Mouse (Mus musculus) stomach, embryonic 15.5 days (tissue): ENCODE measurements at regions not wholly inside any gene's neighbourhood (a gene's known extent, or its start where the extent isn't known, plus 50 kb on each side); places are given as distances from the start of the nearest gene placed in this dataset.

ENCODE experiments used
- ATAC-seq: fragments of 200-750 bp; cut with Nextera tagmentation; 2 replicates; pipeline ENCODE4 v1.8.0; 2017; ENCODE audit warnings: low read depth, moderate number of reproducible peaks, moderate TSS enrichment; ENCODE audit not compliant: insufficient read depth, low FRiP score
- H3K27ac ChIP-seq: fragments of 300-500 bp; sonication (generic); 2 replicates; pipeline ENCODE4 v1.5.1; 2015; ENCODE audit warnings: mild to moderate bottlenecking, inconsistent platforms
- H3K27me3 ChIP-seq: fragments of 300-500 bp; sonication (generic); replicated peaks from 2 replicates; pipeline ENCODE4 v1.6.1; 2015; ENCODE audit warnings: inconsistent platforms
- H3K36me3 ChIP-seq: fragments of 300-500 bp; sonication (generic); 2 replicates; pipeline ENCODE4 v1.6.1; 2015; ENCODE audit warnings: inconsistent platforms
- H3K4me1 ChIP-seq: fragments of 300-500 bp; sonication (generic); 2 replicates; pipeline ENCODE4 v1.6.1; 2015; ENCODE audit warnings: inconsistent platforms
- H3K4me2 ChIP-seq: fragments of 300-500 bp; sonication (generic); 2 replicates; pipeline ENCODE4 v1.6.1; 2015; ENCODE audit warnings: mild to moderate bottlenecking, inconsistent platforms
- H3K4me3 ChIP-seq: fragments of 300-500 bp; sonication (generic); replicated peaks from 2 replicates; pipeline ENCODE4 v1.5.1; 2015; ENCODE audit warnings: inconsistent platforms
- H3K9ac ChIP-seq: fragments of 300-500 bp; sonication (generic); 2 replicates; pipeline ENCODE4 v1.6.1; 2015; ENCODE audit warnings: inconsistent platforms
- H3K9me3 ChIP-seq: fragments of 300-500 bp; sonication (generic); 2 replicates; pipeline ENCODE4 v1.6.1; 2016; ENCODE audit warnings: inconsistent platforms
- WGBS: fragments of 180-500 bp; shearing (Covaris S2); methylation state at CpG from one replicate; pipeline ENCODE4 v1.1.7; 2015; 5-methylcytosine and 5-hydroxymethylcytosine counted together

- no peak overlapping the region for H3K27ac ChIP-seq
- no peak for ATAC-seq
- H3K9ac ChIP-seq, result no peak overlapping the region
- H3K4me3 ChIP-seq, result no peak overlapping the region
- H3K36me3 ChIP-seq, result no peaks in the 10 kb centered on the region
- no peaks in the 10 kb centered on the region for H3K9me3 ChIP-seq
- no peaks in the 10 kb centered on the region for H3K4me1 ChIP-seq
- no peak overlapping the region for H3K4me2 ChIP-seq
- no peaks in the 10 kb centered on the region for H3K27me3 ChIP-seq
- 89% methylated on average over 4 of the region's 4 CpGs for WGBS
These were observed 127.9 kb downstream of the Opa1 start for GRCm38 (mm10) chr16:29706996-29707395.

- H3K4me1 ChIP-seq, result no peaks in the 10 kb centered on the region
- H3K27me3 ChIP-seq, result no peaks in the 10 kb centered on the region
- H3K27ac ChIP-seq, result no peak overlapping the region
- ATAC-seq, result no peak
- H3K4me3 ChIP-seq, result no peak overlapping the region
- H3K9ac ChIP-seq, result no peak overlapping the region
- WGBS, result 92% methylated on average over 11 of the region's 11 CpGs
- H3K36me3 ChIP-seq, result no peaks in the 10 kb centered on the region
- H3K4me2 ChIP-seq, result no peak overlapping the region
- H3K9me3 ChIP-seq, result no peaks in the 10 kb centered on the region
These were observed 128.5 kb downstream of the Opa1 start for GRCm38 (mm10) chr16:29707656-29708055.

GRCm38 (mm10) chr16:29709072-29709471 lies 129.9 kb downstream of the Opa1 start:
- Histone ChIP-seq H3K27me3 (no peaks in the 10 kb centered on the region), H3K4me2 (no peak overlapping the region), H3K27ac (no peak overlapping the region), H3K9me3 (no peaks in the 10 kb centered on the region), H3K9ac (no peak overlapping the region), H3K36me3 (no peaks in the 10 kb centered on the region), H3K4me1 (no peaks in the 10 kb centered on the region), H3K4me3 (no peak overlapping the region)
- WGBS, result 45% methylated on average over 4 of the region's 4 CpGs
- no peak for ATAC-seq

GRCm38 (mm10) chr16:29711386-29711785 lies 132.3 kb downstream of the Opa1 start:
- no peaks in the 10 kb centered on the region for H3K36me3 ChIP-seq
- H3K9me3 ChIP-seq, result no peaks in the 10 kb centered on the region
- no peaks in the 10 kb centered on the region for H3K27me3 ChIP-seq
- no peak overlapping the region for H3K27ac ChIP-seq
- no peak for ATAC-seq
- no peak overlapping the region for H3K4me3 ChIP-seq
- no peak overlapping the region for H3K4me2 ChIP-seq
- no peak overlapping the region for H3K9ac ChIP-seq
- no peaks in the 10 kb centered on the region for H3K4me1 ChIP-seq

GRCm38 (mm10) chr16:29711912-29712681 lies 133.0 kb downstream of the Opa1 start:
- Histone ChIP-seq H3K4me1 (no peaks in the 10 kb centered on the region), H3K9ac (no peak overlapping the region), H3K36me3 (no peaks in the 10 kb centered on the region), H3K4me3 (no peak overlapping the region), H3K9me3 (no peaks in the 10 kb centered on the region), H3K4me2 (no peak overlapping the region), H3K27ac (no peak overlapping the region), H3K27me3 (no peaks in the 10 kb centered on the region)
- ATAC-seq, result no peak
- WGBS, result 72% methylated on average over 12 of the region's 12 CpGs

GRCm38 (mm10) chr16:29714612-29715127 lies 135.5 kb downstream of the Opa1 start:
- H3K4me1 ChIP-seq, result no peaks in the 10 kb centered on the region
- no peak for ATAC-seq
- no peaks in the 10 kb centered on the region for H3K36me3 ChIP-seq
- no peak overlapping the region for H3K9ac ChIP-seq
- no peak overlapping the region for H3K4me2 ChIP-seq
- no peaks in the 10 kb centered on the region for H3K9me3 ChIP-seq
- no peaks in the 10 kb centered on the region for H3K27me3 ChIP-seq
- no peak overlapping the region for H3K4me3 ChIP-seq
- H3K27ac ChIP-seq, result no peak overlapping the region
- 43% methylated on average over 10 of the region's 10 CpGs for WGBS

- Histone ChIP-seq H3K27me3 (no peaks in the 10 kb centered on the region), H3K4me3 (no peak overlapping the region), H3K27ac (no peak overlapping the region), H3K4me1 (no peaks in the 10 kb centered on the region), H3K9ac (no peak overlapping the region), H3K4me2 (no peak overlapping the region), H3K9me3 (no peaks in the 10 kb centered on the region), H3K36me3 (no peaks in the 10 kb centered on the region)
- WGBS, result 33% methylated on average over 10 of the region's 10 CpGs
- ATAC-seq, result 0 out of 2 replicates have a peak, but pooled peaks have one; percentile 2
These were observed 139.8 kb downstream of the Opa1 start for GRCm38 (mm10) chr16:29718965-29719364.

- no peak overlapping the region for H3K9ac ChIP-seq
- 69% methylated on average over 23 of the region's 23 CpGs for WGBS
- H3K4me1 ChIP-seq, result no peaks in the 10 kb centered on the region
- ATAC-seq, result no peak
- no peaks in the 10 kb centered on the region for H3K9me3 ChIP-seq
- no peaks in the 10 kb centered on the region for H3K27me3 ChIP-seq
- no peak overlapping the region for H3K4me2 ChIP-seq
- no peaks in the 10 kb centered on the region for H3K36me3 ChIP-seq
- no peak overlapping the region for H3K4me3 ChIP-seq
- no peak overlapping the region for H3K27ac ChIP-seq
These were observed 140.7 kb downstream of the Opa1 start for GRCm38 (mm10) chr16:29719571-29720451.

GRCm38 (mm10) chr16:29725153-29725552 lies 146.0 kb downstream of the Opa1 start:
- no peaks in the 10 kb centered on the region for H3K27me3 ChIP-seq
- H3K9me3 ChIP-seq, result no peaks in the 10 kb centered on the region
- peaks cover 13% of the 10 kb centered on the region for H3K4me1 ChIP-seq
- H3K36me3 ChIP-seq, result no peaks in the 10 kb centered on the region
- H3K27ac ChIP-seq, result no peak overlapping the region
- ATAC-seq, result no peak
- H3K9ac ChIP-seq, result no peak overlapping the region
- no peak overlapping the region for H3K4me3 ChIP-seq
- H3K4me2 ChIP-seq, result no peak overlapping the region
- 75% methylated on average over 5 of the region's 5 CpGs for WGBS

- H3K9me3 ChIP-seq, result no peaks in the 10 kb centered on the region
- H3K36me3 ChIP-seq, result no peaks in the 10 kb centered on the region
- WGBS, result 72% methylated on average over 4 of the region's 4 CpGs
- no peak overlapping the region for H3K27ac ChIP-seq
- H3K27me3 ChIP-seq, result no peaks in the 10 kb centered on the region
- H3K4me2 ChIP-seq, result no peak overlapping the region
- H3K9ac ChIP-seq, result no peak overlapping the region
- ATAC-seq, result no peak
- peaks cover 14% of the 10 kb centered on the region for H3K4me1 ChIP-seq
- no peak overlapping the region for H3K4me3 ChIP-seq
These were observed 146.4 kb downstream of the Opa1 start for GRCm38 (mm10) chr16:29725563-29725962.

- H3K27ac ChIP-seq, result no peak overlapping the region
- peaks cover 14% of the 10 kb centered on the region for H3K4me1 ChIP-seq
- no peaks in the 10 kb centered on the region for H3K9me3 ChIP-seq
- H3K27me3 ChIP-seq, result no peaks in the 10 kb centered on the region
- no peak overlapping the region for H3K4me2 ChIP-seq
- no peak overlapping the region for H3K4me3 ChIP-seq
- no peak for ATAC-seq
- no peak overlapping the region for H3K9ac ChIP-seq
- H3K36me3 ChIP-seq, result no peaks in the 10 kb centered on the region
- 88% methylated on average over 7 of the region's 7 CpGs for WGBS
These were observed 148.3 kb downstream of the Opa1 start for GRCm38 (mm10) chr16:29727397-29727796.
